20 mouse cellular contexts compared by ENCODE assay signal in genomic region chr10:26079678-26080077, GRCm38 (mm10). TPM values are rescaled to one million over a fixed set of nuclear protein-coding genes. Genes with fewer than 3 reads are reported as not detected.
"Had no signal": no experiment of that assay in that cellular context is flagged by ENCODE, and none has a peak within 500 bp of the region (broad histone marks: within the 10 kb centered on the region; RNA-seq: fewer than 3 reads in every experiment).

No protein-coding gene starts in this region.

- DNase-seq: liver, postnatal 0 days; lung, adult 2 months; lung, postnatal 14 days; retina, postnatal 1 day; right cerebral cortex, adult 18-20 months; right cerebral cortex, postnatal 25 days; right cerebral cortex, postnatal 4 days; spleen, adult 18-20 months; thymus, adult 18-20 months; thymus, postnatal 14 days; thymus, postnatal 36 days had no signal

- H3K4me3 ChIP-seq: megakaryocyte, embryonic 14.5 days; neural tube, embryonic 12.5 days had no signal

- H3K36me3 ChIP-seq: lung, embryonic 15.5 days; midbrain, embryonic 13.5 days; neural tube, embryonic 12.5 days had no signal

- H3K27ac ChIP-seq: lung, embryonic 15.5 days; macrophage; midbrain, embryonic 13.5 days; neural tube, embryonic 12.5 days had no signal

- H3K27me3 ChIP-seq: midbrain, embryonic 13.5 days; neural tube, embryonic 12.5 days had no signal

- H3K9ac ChIP-seq: liver, postnatal 0 days; lung, embryonic 15.5 days; neural tube, embryonic 12.5 days had no signal

- H3K9me3 ChIP-seq: lung, embryonic 15.5 days; midbrain, embryonic 13.5 days; neural tube, embryonic 12.5 days had no signal

- ATAC-seq: liver, postnatal 0 days had no signal

- H3K4me2 ChIP-seq: neural tube, embryonic 12.5 days had no signal

RNA-seq across cellular contexts. Expression of gene Tmem200a, which starts 0.8 kb away (rescaled TPM):
- total RNA-seq: megakaryocyte progenitor cell, adult 5-6 weeks; neutrophil, adult 5-6 weeks had no signal
- polyA plus RNA-seq: liver, postnatal 0 days; macrophage had no signal

RNA-seq across cellular contexts. Expression of gene Gm9767, which starts 1.6 kb away (rescaled TPM):
- total RNA-seq: megakaryocyte progenitor cell, adult 5-6 weeks; neutrophil, adult 5-6 weeks had no signal
- polyA plus RNA-seq: liver, postnatal 0 days; lung, embryonic 15.5 days; macrophage; small intestine, adult 2 months; thymus, postnatal 0 days had no signal
